Mouse (Mus musculus): ENCODE measurements around the gene Sfswap. TPM values are rescaled to one million over a fixed set of nuclear protein-coding genes. Genes with fewer than 3 reads are reported as not detected.
"Not testable (repeated sequence)": the region's sequence is repeated elsewhere in the genome, so short reads cannot be mapped to it uniquely, and the experiment has no call there.

The Sfswap gene
- total RNA-seq, 4 experiments from 2014 or later, result 110 to 152 (median 139) TPM

- no peak for DNase-seq (ENCODE audit: low spot score in 2 of 2)
These were observed 83.8 kb downstream of the Sfswap start for GRCm38 (mm10) chr5:129584583-129585541.

DNA sequence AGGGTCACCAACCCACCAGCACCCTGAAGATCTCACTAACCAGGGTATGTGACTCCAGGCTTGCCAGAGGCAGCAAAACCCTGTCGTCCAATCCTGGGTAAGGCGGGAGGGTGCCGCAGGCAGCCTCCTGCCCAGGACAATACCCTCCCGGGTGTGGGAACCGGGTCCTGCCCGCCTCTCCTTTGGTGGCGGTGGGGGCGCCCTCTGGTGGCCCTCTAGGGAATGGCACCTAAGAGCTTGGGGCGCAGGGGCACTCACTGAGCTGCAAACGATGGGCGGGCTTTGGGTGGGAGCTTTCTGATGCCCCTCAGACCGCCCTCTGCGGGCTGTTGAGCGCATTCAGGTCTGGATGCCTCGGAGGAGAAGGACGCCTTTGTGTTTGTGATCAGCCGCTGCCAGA is 85.0 kb downstream of the Sfswap start:
- peak in 1 of 2 experiments; percentile 78 for DNase-seq (ENCODE audit: low spot score in 2 of 2)

DNA sequence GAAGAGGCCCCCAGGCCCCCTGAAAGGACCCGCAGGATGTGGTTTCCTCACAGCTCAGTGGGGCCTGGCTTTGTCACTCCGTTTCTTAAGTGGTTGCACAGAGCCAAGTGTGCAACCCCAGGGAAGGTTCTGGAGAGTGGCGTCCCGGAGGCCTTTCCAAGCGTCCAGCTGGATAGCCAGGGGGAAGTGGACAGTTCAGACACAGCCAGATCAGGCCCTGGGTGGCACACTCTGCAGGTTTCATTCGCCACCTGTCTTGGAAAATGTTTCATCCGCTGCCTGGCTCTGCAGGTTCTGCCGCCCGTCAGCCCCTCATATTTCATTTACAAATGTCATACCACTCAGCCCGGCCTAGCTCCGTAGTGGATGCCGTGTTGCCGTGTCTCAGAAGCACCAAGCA is 85.5 kb downstream of the Sfswap start:
- DNase-seq (ENCODE audit: low spot score in 2 of 2), result no peak

- peak in 1 of 2 experiments; percentile 40 for DNase-seq (ENCODE audit: low spot score in 2 of 2)
These were observed 89.9 kb downstream of the Sfswap start for GRCm38 (mm10) chr5:129590915-129591314.

- DNase-seq (ENCODE audit: low spot score in 2 of 2), result peak; percentile 77 to 91
These were observed 93.4 kb downstream of the Sfswap start for GRCm38 (mm10) chr5:129594116-129595114.

DNA sequence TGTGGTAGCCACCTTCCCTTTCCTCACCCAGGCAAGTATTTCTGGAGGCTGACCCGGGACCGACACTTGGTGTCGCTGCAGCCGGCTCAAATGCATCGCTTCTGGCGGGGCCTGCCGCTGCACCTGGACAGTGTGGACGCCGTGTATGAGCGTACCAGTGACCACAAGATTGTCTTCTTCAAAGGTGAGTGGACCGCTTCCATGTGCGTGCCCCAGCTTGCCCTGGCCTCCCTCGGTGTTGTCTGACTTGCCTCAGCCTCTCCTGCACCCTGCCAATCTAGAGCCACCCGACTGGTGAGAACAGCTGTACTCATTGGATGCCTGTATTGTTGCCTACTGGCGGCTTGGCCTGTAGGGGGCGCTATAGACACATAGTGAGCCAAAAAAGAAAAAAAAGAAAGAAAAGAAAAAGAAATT is 101.1 kb downstream of the Sfswap start:
- no peak for DNase-seq (ENCODE audit: low spot score in 2 of 2)

DNA sequence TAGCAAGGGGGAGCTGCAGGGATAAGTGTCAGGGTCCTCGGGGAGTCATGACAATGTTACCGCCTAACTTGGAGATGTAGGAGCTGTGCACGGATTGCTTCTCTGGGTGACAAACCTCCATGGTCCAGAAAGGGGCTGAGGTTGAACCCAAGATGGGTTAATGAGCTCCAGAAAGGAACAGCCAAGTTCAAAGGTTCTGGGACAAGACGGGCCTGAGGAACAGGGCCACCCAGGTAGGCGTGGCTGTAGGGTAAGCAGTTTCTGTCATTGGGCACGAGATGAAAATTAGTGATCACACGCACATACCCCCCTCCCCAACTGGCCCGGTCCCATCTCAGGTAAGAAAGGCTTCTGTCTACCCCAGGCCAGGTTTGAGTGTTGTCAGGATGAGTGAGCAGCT is 106.5 kb downstream of the Sfswap start:
- DNase-seq (ENCODE audit: low spot score in 2 of 2), result no peak

- peak in 1 of 2 experiments; percentile 76 for DNase-seq (ENCODE audit: low spot score in 2 of 2)
These were observed 110.0 kb downstream of the Sfswap start for GRCm38 (mm10) chr5:129611060-129611459.

DNA sequence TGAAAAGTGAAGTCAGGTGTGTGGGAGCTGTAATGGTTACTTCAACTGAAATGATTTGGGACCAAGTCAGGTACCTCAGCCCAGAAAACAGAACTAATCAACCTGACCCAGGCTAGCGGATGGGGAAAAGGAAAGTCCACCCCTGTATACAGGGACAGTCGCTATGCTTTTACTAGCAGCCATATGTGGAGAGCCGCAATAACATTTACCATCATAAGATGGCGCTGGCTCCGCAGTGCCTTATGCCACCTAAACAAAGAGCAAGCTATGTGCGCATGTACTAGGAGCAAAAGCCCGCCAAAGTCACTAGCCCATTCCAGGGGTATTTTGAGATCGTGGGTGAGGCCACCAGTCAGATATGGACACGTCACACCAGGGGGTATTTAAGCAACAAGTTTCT is 119.6 kb downstream of the Sfswap start:
- DNase-seq (ENCODE audit: low spot score in 2 of 2), result not testable (repeated sequence)

Other genes starting within 250 kb of the Sfswap start
- 100 to 1,000 TPM; 103 to 128 (median 115) TPM for gene Mmp17, start 82.9 kb downstream of the Sfswap start, total RNA-seq (2022)
- gene Zfp11, start 168.9 kb downstream of the Sfswap start, total RNA-seq (2022), result 1 to 10 TPM; 6.3 to 8.3 (median 7.0) TPM
- not detected for gene Sept14, start 207.3 kb downstream of the Sfswap start, total RNA-seq (2022)
- gene Mrps17, start 214.3 kb downstream of the Sfswap start, total RNA-seq (2022), result 10 to 100 TPM; 72.9 to 92.8 (median 78.4) TPM
- gene Nipsnap2, start 223.8 kb downstream of the Sfswap start, total RNA-seq (2022), result 10 to 100 TPM; 79.4 to 85.9 (median 82.6) TPM